Mouse (Mus musculus) hindbrain, embryonic 12.5 days (tissue): ENCODE data around the gene Olfr1395. TPM values are rescaled to one million over a fixed set of nuclear protein-coding genes. Genes with fewer than 3 reads are reported as not detected.
"Not testable (repeated sequence)": the region's sequence is repeated elsewhere in the genome, so short reads cannot be mapped to it uniquely, and the experiment has no call there.

Experiments used
- ATAC-seq: fragments of 200-750 bp; cut with Nextera tagmentation; 2 replicates; pipeline ENCODE4 v1.8.0; 2017; ENCODE audit warnings: moderate TSS enrichment; ENCODE audit not compliant: low FRiP score
- H3K27ac ChIP-seq: fragments of 300-500 bp; sonication (generic); 2 replicates; pipeline ENCODE4 v1.5.1; 2016; ENCODE audit warnings: mild to moderate bottlenecking
- H3K27me3 ChIP-seq: fragments of 300-500 bp; sonication (generic); 2 replicates; pipeline ENCODE4 v1.6.1; 2016; ENCODE audit warnings: mild to moderate bottlenecking
- H3K36me3 ChIP-seq: fragments of 300-500 bp; sonication (generic); 2 replicates; pipeline ENCODE4 v1.6.1; 2016; ENCODE audit warnings: mild to moderate bottlenecking
- H3K4me1 ChIP-seq: fragments of 300-500 bp; sonication (generic); 2 replicates; pipeline ENCODE4 v1.6.1; 2016
- H3K4me2 ChIP-seq: fragments of 300-500 bp; sonication (generic); replicated peaks from 2 replicates; pipeline ENCODE4 v1.6.1; 2016; ENCODE audit warnings: mild to moderate bottlenecking
- H3K4me3 ChIP-seq: fragments of 300-500 bp; sonication (generic); 2 replicates; pipeline ENCODE4 v1.5.1; 2016; ENCODE audit warnings: mild to moderate bottlenecking
- H3K9ac ChIP-seq: fragments of 300-500 bp; sonication (generic); 2 replicates; pipeline ENCODE4 v1.6.1; 2016; ENCODE audit warnings: mild to moderate bottlenecking, moderate library complexity
- H3K9me3 ChIP-seq: fragments of 300-500 bp; sonication (generic); replicated peaks from 2 replicates; pipeline ENCODE4 v1.6.1; 2016; ENCODE audit warnings: mild to moderate bottlenecking
- WGBS: fragments of 180-500 bp; shearing (Covaris S2); methylation state at CpG from one replicate; pipeline ENCODE4 v1.1.7; 2016; 5-methylcytosine and 5-hydroxymethylcytosine counted together
- polyA plus RNA-seq: library from polyadenylated mRNA; unstranded; fragments of >200 nt; fragmentation: Nextera tagmentation; extraction: Ambion mirVana; gene quantifications from 2 replicates; pipeline ENCODE4 v1.2.1, GENCODE M21; 2016

The Olfr1395 gene
- polyA plus RNA-seq, 1 experiment from 2014 or later = not detected

- WGBS = 78% methylated on average over 8 of the region's 8 CpGs
- H3K27ac ChIP-seq = no peak within 1 kb of the TSS
These were observed 44.9 kb downstream of the Olfr1395 start, which contains the start of gene Btnl9 for GRCm38 (mm10) chr11:49186955-49187488. TSS of gene Btnl9 (minus strand) at chr11:49187159.

GRCm38 (mm10) chr11:49187701-49188100, 45.6 kb downstream of the Olfr1395 start:
- no peaks in the 10 kb centered on the region for H3K4me1 ChIP-seq
- H3K9me3 ChIP-seq = no peaks in the 10 kb centered on the region
- H3K9ac ChIP-seq = no peak overlapping the region
- WGBS = 80% methylated on average over 10 of the region's 10 CpGs
- H3K27me3 ChIP-seq = no peaks in the 10 kb centered on the region
- no peak overlapping the region for H3K27ac ChIP-seq
- H3K4me2 ChIP-seq = no peak overlapping the region
- no peaks in the 10 kb centered on the region for H3K36me3 ChIP-seq
- no peak overlapping the region for H3K4me3 ChIP-seq
- ATAC-seq = no peak

More at GRCm38 (mm10) chr11:49186955-49187488, 44.9 kb downstream of the Olfr1395 start, which contains the start of gene Btnl9:
- H3K9me3 ChIP-seq = no peaks in the 10 kb centered on the region
- H3K4me3 ChIP-seq = no peak within 1 kb of the TSS
- no peak within 1 kb of the TSS for H3K4me2 ChIP-seq
- H3K9ac ChIP-seq = no peak within 1 kb of the TSS
- H3K27me3 ChIP-seq = no peaks in the 10 kb centered on the region
- ATAC-seq = no peak
- H3K36me3 ChIP-seq = no peaks in the 10 kb centered on the region
- no peaks in the 10 kb centered on the region for H3K4me1 ChIP-seq

- H3K9ac ChIP-seq = no peak overlapping the region
- no peak for ATAC-seq
- 6% methylated on average over 7 of the region's 7 CpGs for WGBS
- H3K9me3 ChIP-seq = no peaks in the 10 kb centered on the region
- no peaks in the 10 kb centered on the region for H3K27me3 ChIP-seq
- no peak overlapping the region for H3K4me2 ChIP-seq
- no peaks in the 10 kb centered on the region for H3K36me3 ChIP-seq
- H3K4me3 ChIP-seq = no peak overlapping the region
- no peak overlapping the region for H3K27ac ChIP-seq
- no peaks in the 10 kb centered on the region for H3K4me1 ChIP-seq
These were observed 47.7 kb downstream of the Olfr1395 start for GRCm38 (mm10) chr11:49189737-49190136.

- ATAC-seq = no peak
- no peaks in the 10 kb centered on the region for H3K9me3 ChIP-seq
- H3K4me1 ChIP-seq = no peaks in the 10 kb centered on the region
- no peaks in the 10 kb centered on the region for H3K36me3 ChIP-seq
- no peak overlapping the region for H3K4me3 ChIP-seq
- no peak overlapping the region for H3K27ac ChIP-seq
- no peak overlapping the region for H3K4me2 ChIP-seq
- 70% methylated on average over 2 of the region's 2 CpGs for WGBS
- H3K9ac ChIP-seq = no peak overlapping the region
- H3K27me3 ChIP-seq = no peaks in the 10 kb centered on the region
These were observed 49.0 kb downstream of the Olfr1395 start for GRCm38 (mm10) chr11:49191083-49191482.

- H3K4me1 ChIP-seq, H3K4me2 ChIP-seq, H3K9me3 ChIP-seq, ATAC-seq, H3K27ac ChIP-seq, H3K9ac ChIP-seq, H3K27me3 ChIP-seq, H3K36me3 ChIP-seq, H3K4me3 ChIP-seq: not testable (repeated sequence)
- 95% methylated on average over 9 of the region's 9 CpGs for WGBS
These were observed 52.7 kb downstream of the Olfr1395 start for GRCm38 (mm10) chr11:49194771-49195170.

GRCm38 (mm10) chr11:49195819-49196322, 53.8 kb downstream of the Olfr1395 start:
- H3K9me3 ChIP-seq = no peaks in the 10 kb centered on the region
- no peak overlapping the region for H3K4me3 ChIP-seq
- no peak overlapping the region for H3K4me2 ChIP-seq

More at GRCm38 (mm10) chr11:49195819-49196322, 53.8 kb downstream of the Olfr1395 start:
- Histone ChIP-seq H3K27me3 (no peaks in the 10 kb centered on the region), H3K9ac (no peak overlapping the region), H3K4me1 (no peaks in the 10 kb centered on the region), H3K27ac (no peak overlapping the region), H3K36me3 (no peaks in the 10 kb centered on the region)
- 85% methylated on average over 7 of the region's 7 CpGs for WGBS
- ATAC-seq = no peak

Other genes with a start within 250 kb of the Olfr1395 start
- gene Gm5431, start 240.1 kb upstream of the Olfr1395 start, polyA plus RNA-seq = 0.13 TPM in 1 of 2 replicates, not detected in the other
- 2.3 and 2.4 TPM in 2 replicates for gene Psme2b, start 196.1 kb upstream of the Olfr1395 start, polyA plus RNA-seq
- gene Olfr56, start 163.4 kb upstream of the Olfr1395 start, polyA plus RNA-seq = not detected in 2 replicates
- gene 9930111J21Rik1, start 162.9 kb upstream of the Olfr1395 start, polyA plus RNA-seq = 0.10 and 0.47 TPM in 2 replicates
- not detected in 2 replicates for gene Gm12185, start 150.0 kb upstream of the Olfr1395 start, polyA plus RNA-seq
- gene Tgtp1, start 148.1 kb upstream of the Olfr1395 start, polyA plus RNA-seq = not detected in 2 replicates
- 0.22 and 0.57 TPM in 2 replicates for gene 9930111J21Rik2, start 91.0 kb upstream of the Olfr1395 start, polyA plus RNA-seq
- not detected in 2 replicates for gene Tgtp2, start 78.1 kb upstream of the Olfr1395 start, polyA plus RNA-seq
- 0.46 and 0.66 TPM in 2 replicates for gene Ifi47, start 65.7 kb upstream of the Olfr1395 start, polyA plus RNA-seq
- gene Olfr1396, start 27.4 kb upstream of the Olfr1395 start, polyA plus RNA-seq = not detected in 2 replicates
- gene Olfr1394, start 12.1 kb downstream of the Olfr1395 start, polyA plus RNA-seq = not detected in 2 replicates
- gene Btnl9, start 44.9 kb downstream of the Olfr1395 start, polyA plus RNA-seq = 0.16 and 0.22 TPM in 2 replicates
- 55.3 and 62.5 TPM in 2 replicates for gene Zfp62, start 61.0 kb downstream of the Olfr1395 start, polyA plus RNA-seq
- 42.5 and 43.2 TPM in 2 replicates for gene Mgat1, start 101.9 kb downstream of the Olfr1395 start, polyA plus RNA-seq
- gene Olfr1393, start 136.0 kb downstream of the Olfr1395 start, polyA plus RNA-seq = not detected in 2 replicates
- not detected in 2 replicates for gene Olfr1392, start 143.0 kb downstream of the Olfr1395 start, polyA plus RNA-seq
- not detected in 2 replicates for gene Olfr10, start 162.5 kb downstream of the Olfr1395 start, polyA plus RNA-seq
- not detected in 2 replicates for gene Olfr1391, start 180.5 kb downstream of the Olfr1395 start, polyA plus RNA-seq
- gene Olfr1390, start 192.9 kb downstream of the Olfr1395 start, polyA plus RNA-seq = not detected in 2 replicates